Mouse (Mus musculus): ENCODE measurements around the gene Zfp715. TPM values are rescaled to one million over a fixed set of nuclear protein-coding genes. Genes with fewer than 3 reads are reported as not detected.
"Not testable (repeated sequence)": the region's sequence is repeated elsewhere in the genome, so short reads cannot be mapped to it uniquely, and the experiment has no call there.

The Zfp715 gene
- total RNA-seq, 2 experiments from 2014 or later = 23.1 to 23.5 TPM

GRCm38 (mm10) chr7:43273476-43273875 is 39.6 kb downstream of the Zfp715 start:
- no peak for DNase-seq (ENCODE audit: low spot score in 2 of 2)
- TF ChIP-seq CTCF (conservative IDR thresholded peaks at IDR 0.05) = no peak

GRCm38 (mm10) chr7:43267359-43267758 is 45.7 kb downstream of the Zfp715 start:
- not testable (repeated sequence) for DNase-seq (ENCODE audit: low spot score in 2 of 2); H3K27ac ChIP-seq

More at GRCm38 (mm10) chr7:43273476-43273875, 39.6 kb downstream of the Zfp715 start:
- no peak overlapping the region for H3K27ac ChIP-seq
- no peak overlapping the region for H3K4me3 ChIP-seq

GRCm38 (mm10) chr7:43253540-43253939 is 59.6 kb downstream of the Zfp715 start:
- no peak for DNase-seq (ENCODE audit: low spot score in 2 of 2)
- no peak overlapping the region for H3K4me3 ChIP-seq
- TF ChIP-seq CTCF (conservative IDR thresholded peaks at IDR 0.05) = no peak
- H3K27ac ChIP-seq = no peak overlapping the region

More at GRCm38 (mm10) chr7:43267359-43267758, 45.7 kb downstream of the Zfp715 start:
- not testable (repeated sequence) for H3K4me3 ChIP-seq

GRCm38 (mm10) chr7:43250718-43251117 is 62.4 kb downstream of the Zfp715 start:
- not testable (repeated sequence) for H3K27ac ChIP-seq; H3K4me3 ChIP-seq; DNase-seq (ENCODE audit: low spot score in 2 of 2)
- TF ChIP-seq CTCF (conservative IDR thresholded peaks at IDR 0.05) = peak; percentile 57

Other genes starting within 250 kb of the Zfp715 start
- not detected for gene Zfp936, start 199.1 kb downstream of the Zfp715 start, total RNA-seq (2021)
- under 1 TPM; 0.49 to 0.72 TPM for gene Siglecf, start 38.0 kb upstream of the Zfp715 start, total RNA-seq (2021)
- gene Siglecg, start 94.9 kb upstream of the Zfp715 start, total RNA-seq (2021) = not detected
- gene Lim2, start 114.4 kb upstream of the Zfp715 start, total RNA-seq (2021) = not detected
- gene Nkg7, start 123.8 kb upstream of the Zfp715 start, total RNA-seq (2021) = not detected
- not detected for gene Cldnd2, start 127.5 kb upstream of the Zfp715 start, total RNA-seq (2021)
- gene Etfb, start 130.8 kb upstream of the Zfp715 start, total RNA-seq (2021) = 10 to 100 TPM; 72.9 to 76.6 TPM
- under 1 TPM in 1 of 2 experiments, not detected in 1; 0.90 TPM for gene Gm45233, start 130.8 kb upstream of the Zfp715 start, total RNA-seq (2021)
- 1 to 10 TPM; 1.5 to 2.2 TPM for gene Vsig10l, start 149.9 kb upstream of the Zfp715 start, total RNA-seq (2021)
- gene Iglon5, start 176.8 kb upstream of the Zfp715 start, total RNA-seq (2021) = 10 to 100 TPM; 24.8 TPM
- not detected for gene 4931406B18Rik, start 192.6 kb upstream of the Zfp715 start, total RNA-seq (2021)
- gene Cd33, start 231.1 kb upstream of the Zfp715 start, total RNA-seq (2021) = 1 to 10 TPM; 3.5 to 5.7 TPM
- 1 to 10 TPM; 4.4 to 4.9 TPM for gene Zfp658, start 249.0 kb upstream of the Zfp715 start, total RNA-seq (2021)